8 mouse cellular contexts compared by ENCODE assay signal in the genomic region with DNA sequence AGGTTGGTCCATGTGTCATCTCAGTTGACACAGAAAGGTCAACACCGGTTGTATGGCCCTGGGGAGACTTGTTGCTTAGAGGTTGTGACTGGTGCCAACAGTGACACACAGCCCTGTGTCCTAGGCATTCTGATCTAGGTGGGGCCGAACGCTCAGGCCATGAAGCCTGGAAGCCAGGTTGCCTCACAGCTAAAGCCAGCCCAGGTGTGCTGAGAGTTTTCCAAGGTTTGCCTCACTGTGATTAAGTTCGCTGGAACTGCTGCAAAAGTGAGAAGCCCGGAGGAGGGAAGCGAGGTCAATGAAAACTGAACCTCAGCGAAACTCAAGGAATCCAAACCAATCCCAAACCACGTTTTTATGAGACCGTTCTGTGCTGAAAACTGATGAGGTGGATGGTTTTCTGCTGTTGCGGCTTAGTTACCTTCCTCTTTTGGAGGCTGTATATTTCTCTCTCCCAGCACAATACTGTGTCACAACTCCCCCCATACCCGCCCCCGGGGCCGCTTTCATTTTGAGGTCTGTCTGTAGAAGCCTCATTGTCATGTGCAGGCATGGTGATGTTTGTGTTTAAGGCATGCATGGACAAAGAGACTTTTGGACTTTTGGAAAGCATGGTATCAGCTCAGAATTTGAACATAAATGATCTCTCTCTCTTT. TPM values are rescaled to one million over a fixed set of nuclear protein-coding genes. Genes with fewer than 3 reads are reported as not detected.
DNase-seq lines count a peak whose midpoint lies in the region; ATAC-seq and TF ChIP-seq lines count a peak whose summit lies in the region.
"Had no signal": no experiment of that assay in that cellular context is flagged by ENCODE, and none has a peak within 500 bp of the region (broad histone marks: within the 10 kb centered on the region; RNA-seq: fewer than 3 reads in every experiment).

No protein-coding gene starts in this region.

- no peak for TF ChIP-seq CTCF in liver, adult 2 months (IDR thresholded peaks at IDR 0.05; ENCODE audit: low read depth, low read length)
- TF ChIP-seq CTCF in liver, postnatal 0 days (IDR thresholded peaks at IDR 0.05; ENCODE audit: low read depth): no peak

- no peaks in the 10 kb centered on the region for H3K36me3 ChIP-seq in liver, adult 2 months (ENCODE audit: control insufficient read depth, insufficient read depth, low read length)
- no peaks in the 10 kb centered on the region for H3K36me3 ChIP-seq in liver, embryonic 11.5 days (ENCODE audit: control insufficient read depth, insufficient read depth, low read length)
- no peaks in the 10 kb centered on the region for H3K36me3 ChIP-seq in liver, postnatal 0 days (replicated peaks; ENCODE audit: insufficient read depth, low read length)
- no peaks in the 10 kb centered on the region for H3K36me3 ChIP-seq in midbrain, embryonic 14.5 days (ENCODE audit: control insufficient read depth, insufficient read depth, low read length)

- no peak for TF ChIP-seq EP300 in liver, postnatal 0 days (IDR thresholded peaks at IDR 0.05; ENCODE audit: low read depth)

- ATAC-seq in liver, embryonic 11.5 days (replicated peaks; ENCODE audit: low FRiP score): no peak
- peak; percentile 63 for ATAC-seq in liver, postnatal 0 days
- ATAC-seq in midbrain, embryonic 14.5 days (ENCODE audit: low FRiP score, low TSS enrichment): no peak

- no peaks in the 10 kb centered on the region for H3K9me3 ChIP-seq in liver, embryonic 11.5 days (ENCODE audit: control insufficient read depth, low read length)
- H3K9me3 ChIP-seq in liver, postnatal 0 days (ENCODE audit: low read length): no peaks in the 10 kb centered on the region
- H3K9me3 ChIP-seq in midbrain, embryonic 14.5 days (ENCODE audit: control insufficient read depth, low read length): no peaks in the 10 kb centered on the region

- 90% methylated on average over 13 of the region's 13 CpGs for WGBS in liver, adult 2 months
- WGBS in liver, embryonic 11.5 days: 79% methylated on average over 13 of the region's 13 CpGs
- WGBS in liver, postnatal 0 days (ENCODE audit: insufficient replicate concordance): 57% methylated on average over 13 of the region's 13 CpGs
- WGBS in midbrain, embryonic 14.5 days: 93% methylated on average over 13 of the region's 13 CpGs

- no peaks in the 10 kb centered on the region for H3K4me1 ChIP-seq in liver, adult 2 months (ENCODE audit: control insufficient read depth, insufficient read depth, low read length)
- no peaks in the 10 kb centered on the region for H3K4me1 ChIP-seq in liver, embryonic 11.5 days (replicated peaks; ENCODE audit: control insufficient read depth, insufficient read depth, low read length)
- peaks cover 15% of the 10 kb centered on the region for H3K4me1 ChIP-seq in liver, postnatal 0 days (ENCODE audit: insufficient read depth)
- no peaks in the 10 kb centered on the region for H3K4me1 ChIP-seq in midbrain, embryonic 14.5 days (ENCODE audit: control insufficient read depth, insufficient read depth, low read length)

- no peaks in the 10 kb centered on the region for H3K79me2 ChIP-seq in liver, adult 2 months (ENCODE audit: control insufficient read depth, insufficient read depth, low read length)

- peak overlapping the region; percentile 1; the same call in 1 of the 2 replicates for H3K27ac ChIP-seq in liver, adult 2 months (replicated peaks; ENCODE audit: insufficient read depth, low read depth, low read length)
- no peak overlapping the region; the same call in 1 of the 2 replicates for H3K27ac ChIP-seq in liver, embryonic 11.5 days (ENCODE audit: low read depth, low read length)
- H3K27ac ChIP-seq in liver, postnatal 0 days (ENCODE audit: low read depth): peak overlapping the region; percentile 31
- H3K27ac ChIP-seq in midbrain, embryonic 14.5 days (replicated peaks; ENCODE audit: low read depth, low read length): no peak overlapping the region

- no peak for TF ChIP-seq POLR2A in liver, adult 2 months (IDR thresholded peaks at IDR 0.05; ENCODE audit: extremely low read depth, insufficient read depth, low read length)

- no peak overlapping the region for H3K9ac ChIP-seq in liver, adult 2 months (ENCODE audit: low read depth, low read length)
- H3K9ac ChIP-seq in liver, embryonic 11.5 days (ENCODE audit: low read depth, low read length): no peak overlapping the region
- no peak overlapping the region for H3K9ac ChIP-seq in liver, postnatal 0 days (replicated peaks)
- H3K9ac ChIP-seq in midbrain, embryonic 14.5 days (replicated peaks; ENCODE audit: low read length): no peak overlapping the region
- H3K9ac ChIP-seq: lung, embryonic 14.5 days had no signal

- DNase-seq in liver, adult 2 months (ENCODE audit: extremely low read depth, low read depth, low spot score): peak; percentile 32
- DNase-seq in liver, embryonic 11.5 days (ENCODE audit: low spot score): no peak
- peak; percentile 36 for DNase-seq in gastrocnemius, postnatal 14 days
- DNase-seq in liver, postnatal 0 days: peak; percentile 55
- DNase-seq in thymus, postnatal 25 days: peak; percentile 44
- DNase-seq in midbrain, embryonic 14.5 days: no peak
- no peak for DNase-seq in right cerebral cortex, postnatal 4 days

- intact Hi-C loops in gastrocnemius, postnatal 14 days (cut with DNase I; ENCODE audit: low total_unique reads): no loop called here

- H3K27me3 ChIP-seq in liver, adult 2 months (ENCODE audit: control insufficient read depth, insufficient read depth, low read length): no peaks in the 10 kb centered on the region
- H3K27me3 ChIP-seq in liver, embryonic 11.5 days (replicated peaks; ENCODE audit: control insufficient read depth, insufficient read depth, low read length): no peaks in the 10 kb centered on the region
- no peaks in the 10 kb centered on the region for H3K27me3 ChIP-seq in liver, postnatal 0 days (ENCODE audit: insufficient read depth, low read length)
- no peaks in the 10 kb centered on the region for H3K27me3 ChIP-seq in midbrain, embryonic 14.5 days (ENCODE audit: control insufficient read depth, insufficient read depth, low read length)

- no peak overlapping the region for H3K4me2 ChIP-seq in liver, embryonic 11.5 days
- no peak overlapping the region for H3K4me2 ChIP-seq in liver, postnatal 0 days (ENCODE audit: low read depth, low read length)
- H3K4me2 ChIP-seq in midbrain, embryonic 14.5 days (ENCODE audit: low read length): no peak overlapping the region
- H3K4me2 ChIP-seq: lung, embryonic 14.5 days had no signal

- H3K4me3 ChIP-seq in liver, adult 2 months (ENCODE audit: insufficient read depth, low read depth, low read length): no peak overlapping the region
- no peak overlapping the region for H3K4me3 ChIP-seq in liver, embryonic 11.5 days (ENCODE audit: low read depth, low read length)
- H3K4me3 ChIP-seq in liver, postnatal 0 days (ENCODE audit: low read depth, low read length): no peak overlapping the region
- H3K4me3 ChIP-seq in midbrain, embryonic 14.5 days (replicated peaks; ENCODE audit: low read depth, low read length): no peak overlapping the region

RNA-seq across cellular contexts. Expression of gene Marcks, which starts 56.2 kb away (rescaled TPM):
- 8.9 and 10.2 TPM in 2 replicates for total RNA-seq in liver, adult 2 months (2014; rRNA removed)
- 3.4 and 4.6 TPM in 2 replicates for polyA plus RNA-seq in liver, adult 2 months (2012; rRNA removed)
- 61.2 and 63.3 TPM in 2 replicates for polyA plus RNA-seq in liver, embryonic 11.5 days (2014; fragmentation: Nextera tagmentation; extraction: Ambion mirVana)
- 100 to 1,000 TPM in 1 of 2 experiments, 10 to 100 TPM in 1; 70.3 to 104 TPM for total RNA-seq in gastrocnemius, postnatal 14 days (2021)
- polyA plus RNA-seq in liver, postnatal 0 days (2015; fragmentation: Nextera tagmentation; extraction: Ambion mirVana): 24.8 and 25.3 TPM in 2 replicates
- 403 and 415 TPM in 2 replicates for polyA plus RNA-seq in midbrain, embryonic 14.5 days (2014; fragmentation: Nextera tagmentation; extraction: Ambion mirVana)

Comparison
In these comparisons a context has a peak if more than half of its experiments do, and no peak if none do; other contexts are left out.
1. DNase-seq: peak in liver, adult 2 months (single experiment), gastrocnemius, postnatal 14 days (single experiment), liver, postnatal 0 days (single experiment) and thymus, postnatal 25 days (single experiment); none in liver, embryonic 11.5 days (single experiment), midbrain, embryonic 14.5 days (single experiment) and right cerebral cortex, postnatal 4 days (single experiment).
2. H3K27ac ChIP-seq: peak in liver, adult 2 months (single experiment) and liver, postnatal 0 days (single experiment); none in liver, embryonic 11.5 days (single experiment) and midbrain, embryonic 14.5 days (single experiment).